Mouse (Mus musculus) frontal cortex, postnatal 10 days (tissue): Measurements from ENCODE around the gene Irx4.

ENCODE experiments used
- DNase-seq, 2 experiments: peaks; one replicate each; pipeline ENCODE4 v3.0.0; 2022; ENCODE audit warnings: low spot score in 2 of 2, mixed read lengths in 1 of 2

Gene Irx4

GRCm38 (mm10) chr13:73270451-73271081, 10.3 kb downstream of the Irx4 start:
- no peak for DNase-seq

DNA sequence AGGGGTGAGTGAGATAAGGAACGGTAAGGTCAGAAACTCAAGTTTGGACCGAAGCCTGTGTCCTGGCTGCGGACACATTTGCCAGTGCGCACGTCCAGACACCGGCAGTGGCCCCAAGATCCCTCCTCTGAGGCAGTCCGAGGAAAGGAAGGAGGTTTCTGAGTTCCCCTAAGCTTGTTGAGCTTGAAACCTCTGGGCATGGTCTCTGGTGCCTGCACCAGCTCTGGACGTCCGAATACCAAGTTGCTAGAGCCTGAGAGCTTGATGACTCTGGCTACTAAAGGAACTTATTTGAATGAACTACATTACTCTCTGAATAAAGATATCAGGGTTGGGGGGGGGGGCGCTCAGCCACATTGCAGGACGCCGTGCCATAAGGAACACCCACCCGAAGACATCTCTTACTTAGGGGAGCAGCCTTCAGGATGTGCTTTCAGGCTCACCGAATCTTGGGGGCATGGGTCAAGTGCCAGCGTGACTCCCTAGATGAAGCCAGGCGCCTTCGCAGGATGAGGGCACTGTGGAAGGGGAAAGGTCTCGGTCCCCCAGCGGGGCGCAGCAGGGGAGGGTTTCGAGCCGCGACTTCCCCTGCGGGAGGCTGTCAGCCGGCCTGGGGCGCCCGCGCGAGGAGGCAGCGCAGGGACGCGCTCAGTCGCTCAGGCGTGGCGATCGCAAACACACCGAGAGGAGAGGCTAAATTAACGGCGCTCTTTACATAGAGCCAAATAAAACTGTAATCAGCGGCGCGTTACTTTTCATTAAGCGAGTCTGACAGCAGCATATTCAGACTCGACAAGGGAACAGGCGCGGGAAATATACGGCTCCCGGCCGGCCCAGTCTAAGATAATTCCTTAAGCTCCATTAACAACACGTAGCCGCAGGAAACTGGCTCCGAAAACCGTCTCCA, 11.3 kb downstream of the Irx4 start:
- no peak for DNase-seq

DNA sequence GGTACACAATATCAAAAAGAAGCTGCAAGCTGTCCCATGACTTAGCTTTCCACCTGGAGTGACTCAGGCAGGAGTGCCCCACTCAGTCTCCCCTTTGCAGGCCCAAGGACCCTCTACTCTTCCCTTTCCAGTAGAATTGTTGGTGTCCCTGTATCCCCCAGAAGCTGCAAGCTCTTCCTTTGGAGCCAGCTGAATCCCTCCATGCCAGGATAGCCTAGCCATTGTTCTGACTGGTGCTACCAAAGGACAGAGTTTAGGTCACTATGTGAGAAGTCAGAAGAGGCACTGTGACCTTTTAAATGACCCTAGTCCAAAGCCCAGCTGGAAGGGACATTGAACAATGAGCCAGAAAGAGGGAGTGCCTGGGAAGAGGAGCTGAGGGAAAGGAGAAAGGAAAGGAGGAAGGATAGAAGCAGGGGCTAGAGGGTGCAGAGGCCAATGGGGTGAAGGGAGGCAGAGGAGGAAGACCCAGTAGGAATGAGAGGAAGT, 12.6 kb downstream of the Irx4 start:
- DNase-seq: no peak

- DNase-seq: no peak
These were observed 13.3 kb downstream of the Irx4 start for GRCm38 (mm10) chr13:73273536-73273935.

DNA sequence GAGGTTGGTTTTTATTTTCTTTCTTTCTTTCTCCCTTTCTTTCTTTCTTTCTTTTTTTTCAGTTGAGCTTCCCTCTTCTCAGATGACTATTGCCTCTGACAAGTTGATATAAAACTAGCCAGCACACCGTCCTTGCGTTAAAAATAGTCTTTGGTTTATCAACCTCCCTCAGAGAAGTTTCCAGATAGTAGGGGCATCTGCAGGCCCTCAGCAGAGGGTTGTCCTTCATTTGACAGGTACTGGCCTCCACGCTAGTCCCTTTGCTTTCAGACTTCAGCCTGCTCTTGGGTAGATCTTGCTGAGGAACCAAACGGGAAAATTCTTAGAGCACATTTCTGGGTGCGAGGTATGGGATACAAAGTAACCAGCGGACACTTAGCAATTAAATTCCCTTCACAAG, 17.1 kb downstream of the Irx4 start:
- no peak for DNase-seq

DNA sequence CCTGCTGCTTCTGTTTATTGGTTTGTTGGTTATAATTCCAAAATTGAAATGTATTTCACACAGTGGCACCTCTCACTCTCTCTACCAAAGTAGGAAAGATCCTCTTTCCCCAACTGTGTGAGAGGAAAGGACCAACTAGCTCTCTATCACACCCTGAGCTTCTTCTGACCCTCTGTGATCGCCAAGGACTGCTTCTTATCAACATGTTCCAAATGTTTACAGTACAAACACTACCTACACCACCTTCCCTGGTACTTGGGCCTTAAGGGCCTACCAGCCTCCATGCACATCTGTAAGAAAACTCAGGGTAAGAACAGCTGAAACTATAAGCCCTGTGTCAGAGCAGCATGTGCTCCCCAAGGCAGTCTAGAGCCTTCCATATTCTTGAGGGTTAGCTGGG, 17.5 kb downstream of the Irx4 start:
- DNase-seq: no peak

DNA sequence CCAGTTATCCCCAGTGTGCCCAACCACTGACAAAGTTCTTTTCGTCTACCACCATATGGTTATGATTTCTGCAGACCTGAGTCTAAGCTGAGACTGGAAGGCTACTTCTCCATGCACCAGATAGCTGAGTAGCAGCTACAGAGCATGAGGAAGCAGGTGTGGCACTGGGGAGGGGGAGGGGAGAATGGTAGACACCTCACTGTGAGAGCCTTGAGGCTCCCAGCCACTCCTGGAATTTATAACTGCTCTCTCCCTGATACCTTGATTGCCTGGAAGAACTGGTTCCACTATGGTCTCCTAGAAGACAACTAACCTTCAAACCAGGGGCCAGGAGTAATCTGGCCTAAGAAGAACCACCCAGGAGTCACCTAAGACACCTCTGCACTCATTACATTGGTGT, 18.9 kb downstream of the Irx4 start:
- DNase-seq: no peak

DNA sequence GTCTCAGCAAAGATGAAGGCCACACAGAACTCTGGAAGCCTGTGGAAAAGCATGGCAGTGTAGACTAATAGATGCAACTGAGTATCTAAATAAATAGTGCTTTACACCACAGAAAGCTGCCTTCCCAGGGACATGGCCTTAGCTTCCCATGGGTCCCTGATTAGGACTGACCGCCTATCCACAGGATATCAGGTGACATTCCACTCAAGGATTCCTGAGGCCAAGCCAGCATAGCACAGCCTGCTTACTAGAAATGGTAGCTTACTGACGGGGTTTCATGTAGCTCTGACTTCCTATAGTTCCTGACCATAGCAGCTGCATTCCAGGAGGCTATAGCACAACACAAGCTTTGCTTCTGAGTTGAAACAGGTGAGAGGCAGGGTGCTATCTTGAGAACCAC, 22.1 kb downstream of the Irx4 start:
- DNase-seq: no peak

DNA sequence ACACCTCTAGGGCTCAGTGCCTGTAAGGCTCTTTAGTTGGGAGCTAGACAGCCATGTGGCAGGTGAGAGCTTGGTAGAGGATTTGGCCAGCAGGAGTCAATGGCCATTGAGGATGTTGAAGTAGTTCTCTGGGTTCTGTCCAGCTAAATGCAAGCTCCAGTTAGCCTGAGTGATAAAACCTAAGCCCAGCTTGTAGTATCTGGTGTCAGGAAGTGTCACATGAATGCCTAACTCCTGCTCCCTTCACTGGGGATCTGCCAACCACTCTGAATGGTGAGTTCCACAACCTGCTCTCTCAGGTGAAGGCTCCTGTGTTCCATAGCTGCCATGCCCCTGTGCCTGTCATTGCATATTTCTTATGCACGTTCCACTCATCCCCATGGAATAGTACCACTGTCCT, 23.3 kb downstream of the Irx4 start:
- no peak for DNase-seq

- no peak for DNase-seq
These were observed 29.9 kb downstream of the Irx4 start for GRCm38 (mm10) chr13:73290206-73290605.

- no peak for DNase-seq
These were observed 30.8 kb downstream of the Irx4 start for GRCm38 (mm10) chr13:73291102-73291501.

DNA sequence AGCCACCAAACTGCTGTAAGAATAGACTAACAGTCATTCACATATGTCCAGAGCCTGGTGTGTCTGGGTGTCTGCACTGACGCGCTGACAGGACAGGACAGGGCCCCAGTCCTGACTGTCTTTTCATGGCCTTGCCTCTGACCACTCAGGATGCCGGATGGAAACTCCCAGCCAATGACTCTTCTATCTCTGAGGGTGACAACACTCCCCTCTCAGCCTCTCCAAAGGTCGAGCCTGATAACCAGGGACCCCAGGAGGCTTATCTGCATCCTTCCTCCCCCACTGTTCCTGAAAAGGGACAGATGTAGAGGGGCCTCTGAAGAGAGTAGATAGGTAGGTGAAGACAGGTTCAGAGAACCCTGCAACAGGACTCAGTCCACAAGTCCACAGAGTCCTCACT, 38.4 kb downstream of the Irx4 start:
- DNase-seq: no peak

- no peak for DNase-seq
These were observed 39.0 kb downstream of the Irx4 start for GRCm38 (mm10) chr13:73299322-73299721.

DNA sequence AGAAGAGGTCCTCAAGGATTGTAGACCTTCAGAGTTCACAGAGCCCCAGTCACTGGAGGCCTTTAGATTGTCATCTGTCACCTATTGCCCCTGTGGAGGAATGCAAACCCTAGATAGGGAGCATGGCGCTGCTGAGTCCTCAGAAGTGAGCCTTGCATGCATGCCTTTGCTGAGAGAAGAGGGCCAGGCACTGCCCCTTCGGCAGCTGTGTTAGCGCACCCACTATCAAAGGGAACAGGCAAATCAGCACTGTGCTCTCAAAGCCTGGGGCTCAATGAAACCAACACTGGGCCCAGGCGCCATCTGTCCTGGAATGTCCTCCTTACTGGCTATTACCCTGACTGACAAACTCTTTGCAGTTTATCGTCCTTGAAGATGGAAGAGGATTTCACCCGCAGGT, 44.5 kb downstream of the Irx4 start:
- DNase-seq: no peak

DNA sequence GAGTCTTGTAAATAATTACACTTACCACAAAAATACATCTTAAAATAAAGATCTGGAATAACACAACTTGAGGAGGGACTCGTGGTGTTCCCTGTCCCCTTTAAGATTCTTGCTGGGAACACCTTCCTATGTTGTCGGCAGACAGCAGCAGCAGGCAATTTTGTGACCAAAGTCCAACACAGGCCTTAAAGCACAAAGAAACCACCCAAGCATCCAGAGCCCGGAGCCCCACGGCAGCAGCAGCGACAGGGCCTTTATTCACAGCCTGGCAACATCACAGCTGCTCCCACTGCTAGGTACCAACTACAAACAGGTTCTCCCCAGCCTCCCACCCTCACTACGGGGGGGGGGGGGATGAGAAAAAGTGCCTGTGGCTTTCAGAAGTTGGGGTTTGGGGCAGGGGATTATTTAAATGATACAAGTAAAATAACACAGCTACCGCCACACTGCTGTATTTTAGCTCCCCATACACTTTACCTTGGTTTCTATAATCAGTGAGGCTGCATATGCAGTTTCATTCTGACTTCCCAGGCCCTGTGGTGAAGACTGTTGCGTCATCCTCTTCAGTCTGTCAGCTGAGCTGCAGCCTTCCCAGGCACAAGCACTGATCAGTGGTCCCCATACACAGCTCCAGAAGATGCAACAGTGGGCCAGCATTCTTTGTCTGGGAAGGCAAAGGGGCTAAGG, 45.3 kb downstream of the Irx4 start:
- DNase-seq: no peak

DNA sequence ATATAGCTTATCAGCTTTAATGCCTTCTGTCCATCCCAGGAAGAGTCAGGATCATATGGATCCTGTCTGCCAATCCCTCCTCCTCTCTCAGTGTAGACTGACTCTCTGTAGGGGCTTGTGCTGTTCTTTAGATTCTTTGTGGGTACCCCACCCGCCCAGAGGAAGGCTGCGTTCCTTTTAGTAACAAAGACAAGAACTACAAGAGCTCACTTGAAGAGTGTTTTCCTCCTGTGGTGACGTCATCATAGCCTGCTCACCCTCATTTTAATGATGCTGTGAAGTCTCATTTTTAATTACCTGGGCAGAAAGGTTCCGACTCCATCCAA, 45.8 kb downstream of the Irx4 start:
- no peak for DNase-seq

GRCm38 (mm10) chr13:73306430-73306829, 46.2 kb downstream of the Irx4 start:
- DNase-seq: no peak

GRCm38 (mm10) chr13:73310183-73310929, 50.1 kb downstream of the Irx4 start:
- DNase-seq: no peak
